Mouse (Mus musculus) liver, adult 2 months (tissue): ENCODE measurements around the gene Sgsm1.

Experiments
- CTCF ChIP-seq: fragments of 200-500 bp; IDR thresholded peaks from 2 replicates; pipeline ENCODE4 v1.5.1; 2011; ENCODE audit warnings: low read depth, low read length, control low read depth
- POLR2A ChIP-seq: fragments of 200-500 bp; IDR thresholded peaks from 2 replicates; pipeline ENCODE4 v1.6.1; 2011; ENCODE audit warnings: low read length, control low read depth; ENCODE audit not compliant: insufficient read depth; ENCODE audit errors: extremely low read depth

- no peak for TF ChIP-seq POLR2A
- no peak for TF ChIP-seq CTCF
Observed at GRCm38 (mm10) chr5:113309491-113310376, 852 bp downstream of the Sgsm1 start.
